ENCODE assay signal across 9 mouse cellular contexts in the genomic region with DNA sequence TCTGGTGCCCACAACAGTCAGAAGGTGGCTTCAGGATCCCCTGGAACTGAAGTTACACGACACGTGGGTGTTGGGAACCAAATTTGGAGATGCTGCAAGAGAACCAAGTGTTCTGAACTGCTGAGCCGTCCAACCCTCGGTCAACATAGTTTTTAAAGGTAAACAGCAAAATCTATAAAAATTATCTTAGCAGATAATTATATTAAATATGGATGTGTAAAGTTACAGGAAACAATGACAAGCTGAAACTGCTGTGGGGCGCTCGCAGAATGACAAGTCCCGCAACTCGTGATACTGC. TPM values are rescaled to one million over a fixed set of nuclear protein-coding genes. Genes with fewer than 3 reads are reported as not detected.
A peak's percentile ranks its signal among the peaks of the same experiment; 100 is the strongest.
DNase-seq lines count a peak whose midpoint lies in the region; ATAC-seq and TF ChIP-seq lines count a peak whose summit lies in the region.
"Had no signal": no experiment of that assay in that cellular context is flagged by ENCODE, and none has a peak within 500 bp of the region (broad histone marks: within the 10 kb centered on the region; RNA-seq: fewer than 3 reads in every experiment).

No protein-coding gene starts in this region.

- H3K9ac ChIP-seq in embryonic facial prominence, embryonic 13.5 days, result peak overlapping the region; percentile 81
- H3K9ac ChIP-seq in intestine, embryonic 16.5 days (ENCODE audit: low read depth, low read length), result peak overlapping the region; percentile 83
- H3K9ac ChIP-seq in neural tube, embryonic 12.5 days, result peak overlapping the region; percentile 80

- no peak for TF ChIP-seq CTCF in left cerebral cortex, adult 2 months (IDR thresholded peaks at IDR 0.05)

- H3K27me3 ChIP-seq in embryonic facial prominence, embryonic 13.5 days, result no peaks in the 10 kb centered on the region
- no peaks in the 10 kb centered on the region for H3K27me3 ChIP-seq in intestine, embryonic 16.5 days (replicated peaks; ENCODE audit: control insufficient read depth, insufficient read depth, low read length)
- no peaks in the 10 kb centered on the region for H3K27me3 ChIP-seq in neural tube, embryonic 12.5 days (replicated peaks)

- 15% methylated on average over 8 of the region's 8 CpGs for WGBS in embryonic facial prominence, embryonic 13.5 days
- 12% methylated on average over 8 of the region's 8 CpGs for WGBS in intestine, embryonic 16.5 days
- 25% methylated on average over 8 of the region's 8 CpGs for WGBS in neural tube, embryonic 12.5 days

- H3K9me3 ChIP-seq in embryonic facial prominence, embryonic 13.5 days, result no peaks in the 10 kb centered on the region
- no peaks in the 10 kb centered on the region for H3K9me3 ChIP-seq in intestine, embryonic 16.5 days (ENCODE audit: control insufficient read depth, low read length)
- H3K9me3 ChIP-seq in neural tube, embryonic 12.5 days, result no peaks in the 10 kb centered on the region

- H3K36me3 ChIP-seq in embryonic facial prominence, embryonic 13.5 days, result peaks cover 21% of the 10 kb centered on the region
- peaks cover 9% of the 10 kb centered on the region for H3K36me3 ChIP-seq in intestine, embryonic 16.5 days (ENCODE audit: control insufficient read depth, insufficient read depth, low read length)
- H3K36me3 ChIP-seq in neural tube, embryonic 12.5 days, result peaks cover 20% of the 10 kb centered on the region

- H3K4me3 ChIP-seq in left cerebral cortex, adult 2 months, result peak overlapping the region; percentile 56
- H3K4me3 ChIP-seq in embryonic facial prominence, embryonic 13.5 days, result peak overlapping the region; percentile 78
- peak overlapping the region; percentile 74 for H3K4me3 ChIP-seq in intestine, embryonic 16.5 days (ENCODE audit: low read length)
- H3K4me3 ChIP-seq in neural tube, embryonic 12.5 days, result peak overlapping the region; percentile 73

- H3K27ac ChIP-seq in left cerebral cortex, adult 2 months, result peak overlapping the region; percentile 100
- H3K27ac ChIP-seq in embryonic facial prominence, embryonic 13.5 days, result peak overlapping the region; percentile 94
- H3K27ac ChIP-seq in intestine, embryonic 16.5 days (ENCODE audit: low read length), result peak overlapping the region; percentile 90
- H3K27ac ChIP-seq in neural tube, embryonic 12.5 days, result 0 out of 2 replicates have a peak overlapping the region, but pooled peaks have one; percentile 79

- no peak for DNase-seq in left cerebral cortex, adult 2 months (ENCODE audit: extremely low spot score in 1 of 2, low spot score in 2 of 2)
- DNase-seq in left cerebral cortex, postnatal 25 days (ENCODE audit: low spot score in 2 of 2), result no peak
- no peak for DNase-seq in T-cell, adult 2 months (ENCODE audit: low spot score)
- DNase-seq in layer of hippocampus, adult 18-20 months (ENCODE audit: low spot score in 2 of 2), result no peak
- DNase-seq in cerebellum, adult 9-11 months, result no peak

- H3K4me2 ChIP-seq in embryonic facial prominence, embryonic 13.5 days, result peak overlapping the region; percentile 61
- peak overlapping the region; percentile 65 for H3K4me2 ChIP-seq in intestine, embryonic 16.5 days (ENCODE audit: low read depth, low read length)
- H3K4me2 ChIP-seq in neural tube, embryonic 12.5 days (replicated peaks), result peak overlapping the region; percentile 74

- intact Hi-C loops in left cerebral cortex, adult 2 months (cut with DNase I), result loop anchor here (1.0 kb wide), 1 partner anchor 300 kb away; no protein-coding TSS in a partner anchor
- intact Hi-C loops in left cerebral cortex, postnatal 25 days (cut with DNase I), result loop anchor here (5.0 kb wide), 2 partner anchors 280 to 525 kb away; a partner anchor contains a TSS

- no peak for ATAC-seq in embryonic facial prominence, embryonic 13.5 days (ENCODE audit: insufficient number of reproducible peaks, insufficient read depth, low FRiP score, low TSS enrichment, low read depth)
- no peak for ATAC-seq in intestine, embryonic 16.5 days
- ATAC-seq in neural tube, embryonic 12.5 days (ENCODE audit: low FRiP score, low read depth), result no peak

- peaks cover 12% of the 10 kb centered on the region for H3K4me1 ChIP-seq in embryonic facial prominence, embryonic 13.5 days
- peaks cover 14% of the 10 kb centered on the region for H3K4me1 ChIP-seq in intestine, embryonic 16.5 days (ENCODE audit: control insufficient read depth, insufficient read depth, low read length)
- peaks cover 15% of the 10 kb centered on the region for H3K4me1 ChIP-seq in neural tube, embryonic 12.5 days

RNA-seq across cellular contexts. Expression of a gene that starts 0.6 kb away (rescaled TPM):
- 10 to 100 TPM; 48.9 to 50.6 TPM for total RNA-seq in left cerebral cortex, adult 2 months (2021)
- 10 to 100 TPM; 45.1 to 51.7 TPM for total RNA-seq in left cerebral cortex, postnatal 25 days (2021)
- 36.0 and 41.6 TPM in 2 replicates for polyA plus RNA-seq in embryonic facial prominence, embryonic 13.5 days (2015; fragmentation: Nextera tagmentation; extraction: Ambion mirVana)
- 21.8 and 24.1 TPM in 2 replicates for polyA plus RNA-seq in intestine, embryonic 16.5 days (2015; fragmentation: Nextera tagmentation; extraction: Ambion mirVana)
- polyA plus RNA-seq in neural tube, embryonic 12.5 days (2016; fragmentation: Nextera tagmentation; extraction: Ambion mirVana), result 41.4 and 46.2 TPM in 2 replicates
- total RNA-seq in layer of hippocampus, adult 18-20 months (2021), result 10 to 100 TPM; 45.9 to 51.4 TPM

RNA-seq across cellular contexts. Expression of a gene that starts 49.8 kb away (rescaled TPM):
- 10 to 100 TPM; 14.5 to 14.7 TPM for total RNA-seq in left cerebral cortex, adult 2 months (2021)
- 10 to 100 TPM; 13.8 to 14.3 TPM for total RNA-seq in left cerebral cortex, postnatal 25 days (2021)
- polyA plus RNA-seq in embryonic facial prominence, embryonic 13.5 days (2015; fragmentation: Nextera tagmentation; extraction: Ambion mirVana), result not detected in 2 replicates
- polyA plus RNA-seq in intestine, embryonic 16.5 days (2015; fragmentation: Nextera tagmentation; extraction: Ambion mirVana), result not detected in 2 replicates
- polyA plus RNA-seq in neural tube, embryonic 12.5 days (2016; fragmentation: Nextera tagmentation; extraction: Ambion mirVana), result 0.20 and 0.26 TPM in 2 replicates
- total RNA-seq in layer of hippocampus, adult 18-20 months (2021), result 1 to 10 TPM; 7.4 to 9.1 TPM
- total RNA-seq: adrenal gland, adult 18-20 months had no signal
